Mouse (Mus musculus): ENCODE data around the gene Nfic.
"Not testable (repeated sequence)": the region's sequence is repeated elsewhere in the genome, so short reads cannot be mapped to it uniquely, and the experiment has no call there.

Nfic gene

DNA sequence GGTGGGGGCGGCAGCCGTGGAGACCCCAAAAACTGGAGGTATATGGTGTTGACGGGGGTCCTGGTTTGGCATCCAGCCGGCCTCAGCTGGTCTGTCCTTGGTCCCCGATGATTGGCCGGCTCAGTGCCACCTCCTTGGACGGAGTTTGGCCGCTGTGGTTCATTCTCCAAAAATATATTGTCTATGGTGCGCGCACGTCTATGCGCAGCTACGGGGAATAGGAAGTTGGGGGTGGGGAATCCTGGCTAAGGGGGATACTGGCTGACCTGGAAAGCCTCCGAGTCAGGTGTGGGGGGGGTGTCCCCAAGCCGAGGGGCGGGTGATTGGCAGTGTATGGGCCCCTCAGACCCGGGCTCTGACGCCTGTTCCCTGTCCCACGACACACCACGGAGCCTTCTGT is 5.0 kb upstream of the Nfic start:
- DNase-seq (ENCODE audit: low spot score in 2 of 2), result no peak

DNA sequence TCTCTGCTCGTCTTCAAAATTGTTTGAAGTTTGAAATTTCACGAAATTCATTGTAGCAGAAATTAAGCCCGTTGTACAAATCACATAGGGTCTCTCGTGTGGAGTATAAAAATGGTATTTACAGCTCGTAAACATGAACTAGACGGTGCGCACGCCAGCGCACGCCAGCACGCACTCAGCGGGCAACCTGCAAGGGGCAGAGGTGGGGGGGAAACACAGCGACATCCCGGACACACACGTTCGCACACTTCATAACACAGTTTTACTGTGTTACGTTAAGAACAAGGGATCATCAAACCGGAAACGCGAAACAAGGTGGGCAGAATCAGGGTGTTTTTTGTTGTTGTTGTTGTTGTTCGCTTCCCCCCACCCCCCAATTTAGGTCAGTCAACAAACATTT is 4.0 kb upstream of the Nfic start:
- no peak for DNase-seq (ENCODE audit: low spot score in 2 of 2)

DNA sequence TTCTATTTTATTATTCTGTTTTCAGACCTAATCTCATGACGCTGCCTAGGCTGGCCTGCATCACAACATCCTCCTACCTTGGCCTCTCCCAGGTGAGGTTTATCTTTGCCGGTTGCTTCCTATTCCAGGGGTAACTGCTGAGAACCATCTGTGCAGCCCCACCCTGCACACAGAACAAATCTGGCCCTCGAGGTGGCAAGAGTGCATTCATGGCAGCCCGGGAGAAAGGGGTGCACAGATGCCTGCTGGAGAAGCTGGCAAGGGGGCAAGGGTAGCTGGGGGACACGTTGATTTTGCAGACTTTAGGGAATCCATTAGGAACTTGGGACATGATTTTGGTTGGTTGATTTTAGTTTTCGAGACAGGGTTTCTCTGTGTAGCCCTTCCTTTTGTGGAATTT is 2.8 kb upstream of the Nfic start:
- DNase-seq (ENCODE audit: low spot score in 2 of 2), result no peak

DNA sequence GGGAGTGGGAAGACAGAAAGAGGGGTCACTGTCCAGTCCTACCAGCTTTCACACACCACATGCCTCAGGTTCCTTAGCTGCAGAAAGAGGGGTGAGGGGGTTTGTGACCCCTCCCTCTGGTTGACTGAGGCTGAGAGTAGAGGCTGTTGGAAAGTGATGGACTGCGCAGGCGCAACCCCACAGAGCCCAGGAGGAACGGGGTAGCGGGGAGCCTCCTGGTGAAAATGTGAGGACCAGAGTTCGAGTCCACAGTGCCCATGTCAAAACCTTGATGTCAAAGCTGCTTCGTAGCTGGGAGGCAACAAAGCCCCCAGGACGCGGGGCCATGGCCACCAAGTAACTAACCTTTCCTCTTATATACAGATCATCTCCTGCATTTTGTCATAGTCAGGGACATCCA is 2.2 kb upstream of the Nfic start:
- no peak for DNase-seq (ENCODE audit: low spot score in 2 of 2)

DNA sequence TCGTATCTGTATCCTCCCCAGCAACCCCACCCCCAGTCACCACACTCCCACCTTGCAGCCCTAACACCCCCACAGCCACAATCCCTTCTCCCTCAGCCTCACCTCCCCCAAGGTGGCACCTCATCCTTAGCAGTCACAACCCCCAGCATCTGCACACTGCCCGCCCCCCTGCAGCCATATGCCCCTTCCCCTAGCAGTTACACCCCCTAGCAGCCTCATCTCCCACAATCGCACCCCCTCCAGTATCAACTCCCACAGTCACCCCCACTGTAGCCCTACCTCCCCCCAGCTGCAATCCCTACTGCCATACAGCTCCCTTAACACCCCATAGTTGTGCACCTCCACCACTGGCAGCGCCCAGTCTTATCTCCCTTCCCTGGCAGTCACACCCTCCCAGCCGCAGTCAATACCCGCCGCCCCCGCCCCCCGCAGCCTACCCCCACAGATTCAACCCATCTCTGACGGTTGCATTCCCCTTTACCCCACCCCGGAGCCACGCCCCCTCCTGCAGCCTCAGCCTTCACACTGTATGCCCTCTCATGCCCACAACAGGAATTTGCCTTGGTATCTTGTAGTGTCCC is 1.6 kb upstream of the Nfic start:
- no peak for DNase-seq (ENCODE audit: low spot score in 2 of 2)

DNA sequence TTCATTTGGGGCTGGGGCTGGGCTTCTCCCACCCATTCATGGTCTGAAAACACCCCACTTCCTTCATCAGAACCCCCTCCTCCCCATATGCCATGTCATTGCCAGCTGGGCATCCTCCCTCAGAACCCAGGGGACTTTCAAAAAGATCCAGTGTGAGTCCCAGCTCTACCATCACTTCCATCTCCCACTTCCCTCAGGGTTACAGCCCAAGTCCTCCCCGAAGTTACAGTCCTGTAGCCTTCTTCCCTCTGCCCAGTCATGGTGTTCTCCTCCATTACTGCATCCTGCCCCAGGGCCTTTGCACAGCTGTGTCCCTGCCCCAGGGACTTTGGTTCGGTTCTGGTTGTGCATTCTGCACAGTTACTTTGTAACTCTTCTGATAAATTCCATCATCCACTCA is 1.3 kb downstream of the Nfic start:
- no peak for DNase-seq (ENCODE audit: low spot score in 2 of 2)

DNA sequence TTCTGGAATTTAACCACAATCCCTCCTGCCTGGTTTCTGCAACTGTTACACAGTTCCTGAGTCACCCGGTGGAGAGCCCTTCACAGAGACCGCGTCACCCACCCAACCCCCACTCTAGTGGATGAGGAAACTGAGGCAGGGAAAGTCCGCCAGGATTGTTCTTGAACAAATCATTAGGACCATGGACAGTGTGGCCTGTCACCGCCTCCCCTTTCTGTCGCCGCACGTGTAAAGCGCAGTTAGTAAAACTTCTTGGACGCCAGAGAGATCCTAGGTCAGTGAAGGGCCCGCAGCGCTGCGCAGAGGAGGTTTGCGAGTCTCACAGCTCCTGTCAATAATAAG is 2.5 kb downstream of the Nfic start:
- peak in 1 of 2 experiments; percentile 58 for DNase-seq (ENCODE audit: low spot score in 2 of 2)

DNA sequence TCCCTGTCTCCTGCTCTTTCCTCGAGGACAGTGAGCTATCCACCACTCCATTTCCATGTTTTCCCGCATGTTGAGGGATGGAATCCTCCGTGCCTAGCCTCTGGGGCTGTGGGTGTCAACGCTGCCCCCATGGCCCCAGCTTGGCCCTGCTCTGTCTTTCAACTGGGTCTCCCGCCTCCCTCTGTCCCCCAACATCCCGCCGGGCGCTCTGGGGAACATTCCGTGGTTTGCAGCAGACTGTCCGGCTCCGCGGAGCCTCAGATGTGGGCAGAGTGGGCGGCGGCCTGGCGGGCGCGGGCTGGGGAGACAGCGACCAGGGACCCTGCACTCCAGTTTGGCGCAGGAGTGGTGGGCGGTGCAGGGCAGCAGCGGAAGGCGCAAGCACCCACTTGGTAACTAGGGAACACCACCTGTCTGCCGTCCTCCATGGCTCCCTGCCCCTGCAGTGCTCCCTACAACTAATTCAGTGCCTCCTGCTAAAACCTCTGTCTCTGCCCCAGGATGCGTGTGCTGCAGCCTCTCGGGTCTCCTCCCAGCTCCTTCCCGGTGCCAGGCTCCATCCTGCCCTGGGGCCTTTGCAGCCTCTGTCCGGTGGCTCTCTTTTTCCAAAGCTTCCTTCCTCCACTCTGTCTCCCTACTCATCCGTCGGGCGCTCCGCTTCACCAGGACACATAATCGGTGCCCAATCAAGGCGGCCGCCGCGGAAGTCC is 3.0 kb downstream of the Nfic start:
- peak in 1 of 2 experiments; percentile 53 for DNase-seq (ENCODE audit: low spot score in 2 of 2)

DNA sequence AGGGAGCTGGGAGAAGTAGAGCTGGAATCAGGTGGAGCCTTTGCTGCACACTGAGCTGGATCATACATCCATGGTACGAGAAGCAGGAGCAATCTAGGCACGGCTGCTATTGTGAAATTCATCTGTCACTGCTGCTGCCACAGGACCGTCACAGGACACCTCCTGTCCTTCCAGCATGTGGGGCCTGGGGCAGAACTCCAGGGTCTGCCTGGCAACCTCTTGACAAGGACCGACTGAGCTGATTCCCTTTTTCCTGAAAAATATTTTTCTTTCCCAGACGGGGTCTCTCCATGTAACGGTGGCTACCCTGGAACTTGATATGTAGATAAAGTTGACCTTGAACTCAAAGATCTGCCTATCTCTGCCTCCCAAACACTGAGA is 4.1 kb downstream of the Nfic start:
- DNase-seq (ENCODE audit: low spot score in 2 of 2), result no peak

DNA sequence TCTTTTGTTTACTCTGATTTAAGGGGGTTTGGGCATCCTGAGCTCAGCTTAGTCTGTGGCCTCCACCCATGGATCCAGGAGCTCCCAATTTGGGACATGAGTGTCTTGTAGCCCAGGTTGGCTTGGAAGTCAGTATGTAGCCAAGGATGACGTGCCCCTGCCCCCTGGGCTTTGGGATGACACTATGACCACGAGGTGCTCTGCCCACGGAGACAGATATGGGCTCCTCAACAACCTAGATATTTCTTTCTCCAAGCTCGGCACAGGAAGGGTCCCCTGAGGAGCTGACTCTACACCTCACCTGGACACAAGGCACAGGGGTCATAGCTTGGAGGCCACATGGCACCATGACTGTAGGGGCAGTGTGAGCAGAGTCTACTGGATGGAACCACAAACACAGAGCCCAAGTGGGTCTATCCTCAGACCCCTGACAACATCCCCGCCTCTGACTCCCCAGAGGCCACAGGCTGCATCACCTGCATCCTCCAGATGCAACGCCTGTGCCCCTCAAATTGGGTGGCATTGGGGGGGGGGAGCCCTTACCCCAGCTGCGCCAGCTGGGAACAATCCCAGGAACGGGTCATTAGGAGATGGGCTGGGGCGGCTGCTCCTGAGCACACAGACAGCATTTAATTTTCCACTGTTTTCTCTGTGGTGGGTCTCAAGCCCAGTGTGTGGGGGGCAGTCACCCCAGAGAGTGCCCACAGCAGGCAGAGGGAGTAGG is 4.6 kb downstream of the Nfic start:
- no peak for DNase-seq (ENCODE audit: low spot score in 2 of 2)

DNA sequence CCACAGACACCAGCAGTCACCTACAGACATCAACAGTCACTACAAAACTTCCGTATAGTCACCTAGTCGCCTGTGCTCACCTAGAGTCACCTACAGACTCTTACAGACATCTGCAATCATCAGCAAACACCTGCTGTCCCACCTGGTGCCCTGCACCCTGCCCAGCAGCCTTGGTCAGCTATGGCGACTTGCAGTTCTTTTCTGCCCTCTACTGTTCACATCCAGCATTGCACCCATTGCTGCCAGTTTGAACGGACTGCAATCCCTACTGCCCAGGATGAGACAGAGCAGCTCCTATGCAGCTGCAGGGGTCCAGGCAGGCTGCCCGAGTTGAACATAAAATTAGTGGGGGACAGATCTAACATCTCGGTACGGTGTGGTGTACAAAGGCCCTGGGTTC is 5.3 kb downstream of the Nfic start:
- DNase-seq (ENCODE audit: low spot score in 2 of 2), result peak; percentile 64 to 86

DNA sequence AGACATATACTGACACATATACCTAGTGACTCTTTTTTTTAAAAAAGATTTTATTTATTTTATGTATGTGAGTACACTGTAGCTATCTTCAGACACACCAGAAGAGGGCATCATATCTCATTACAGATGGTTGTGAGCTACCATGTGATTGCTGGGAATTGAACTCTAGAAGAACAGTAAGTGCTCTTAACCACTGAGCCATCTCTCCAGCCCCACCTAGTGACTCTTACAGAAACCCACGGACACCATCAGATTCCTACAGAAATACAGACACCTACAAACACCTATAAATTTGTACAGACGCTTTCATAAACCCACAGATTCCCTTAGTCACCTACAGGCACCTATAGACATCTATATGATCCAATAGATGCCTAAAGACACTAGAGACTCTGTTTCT is 9.9 kb downstream of the Nfic start:
- DNase-seq (ENCODE audit: low spot score in 2 of 2), result not testable (repeated sequence)

DNA sequence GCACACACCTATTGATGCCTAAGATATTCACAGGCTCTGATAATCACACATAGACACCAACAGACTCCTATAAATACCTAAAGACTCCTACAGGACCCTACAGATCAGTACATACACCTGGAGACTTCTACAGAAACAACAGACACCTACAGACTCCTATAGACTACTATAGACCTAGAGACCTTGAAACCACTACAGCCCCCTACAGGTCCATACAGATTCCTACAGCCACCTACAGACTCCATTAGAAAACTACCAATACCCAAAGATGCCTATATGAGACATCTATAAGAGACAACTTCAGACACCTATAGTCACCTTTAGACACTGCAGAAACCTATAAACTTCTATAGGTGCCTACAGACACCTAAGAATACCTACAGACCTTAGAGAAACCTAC is 14.4 kb downstream of the Nfic start:
- no peak for DNase-seq (ENCODE audit: low spot score in 2 of 2)

DNA sequence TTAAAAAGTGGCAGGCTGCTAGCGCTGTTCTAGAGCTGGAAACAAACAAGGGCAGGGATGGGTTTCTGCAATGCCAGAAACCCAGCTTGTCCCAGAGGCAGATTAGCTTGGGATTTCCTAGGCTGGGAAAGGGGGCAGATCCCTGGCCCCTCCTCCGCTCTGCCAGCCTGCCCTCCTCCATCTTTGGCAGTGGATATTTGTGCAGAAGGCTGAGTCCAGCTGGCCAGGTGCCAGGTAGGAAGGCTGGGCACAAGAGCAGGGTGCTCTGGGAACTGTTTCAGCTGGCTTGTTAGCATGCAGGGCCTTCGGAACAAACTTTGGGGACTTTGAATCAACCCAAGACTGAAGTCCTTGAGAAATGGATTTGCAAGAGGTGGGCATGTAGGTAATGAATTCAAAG is 20.0 kb downstream of the Nfic start:
- DNase-seq (ENCODE audit: low spot score in 2 of 2), result peak; percentile 62 to 70

DNA sequence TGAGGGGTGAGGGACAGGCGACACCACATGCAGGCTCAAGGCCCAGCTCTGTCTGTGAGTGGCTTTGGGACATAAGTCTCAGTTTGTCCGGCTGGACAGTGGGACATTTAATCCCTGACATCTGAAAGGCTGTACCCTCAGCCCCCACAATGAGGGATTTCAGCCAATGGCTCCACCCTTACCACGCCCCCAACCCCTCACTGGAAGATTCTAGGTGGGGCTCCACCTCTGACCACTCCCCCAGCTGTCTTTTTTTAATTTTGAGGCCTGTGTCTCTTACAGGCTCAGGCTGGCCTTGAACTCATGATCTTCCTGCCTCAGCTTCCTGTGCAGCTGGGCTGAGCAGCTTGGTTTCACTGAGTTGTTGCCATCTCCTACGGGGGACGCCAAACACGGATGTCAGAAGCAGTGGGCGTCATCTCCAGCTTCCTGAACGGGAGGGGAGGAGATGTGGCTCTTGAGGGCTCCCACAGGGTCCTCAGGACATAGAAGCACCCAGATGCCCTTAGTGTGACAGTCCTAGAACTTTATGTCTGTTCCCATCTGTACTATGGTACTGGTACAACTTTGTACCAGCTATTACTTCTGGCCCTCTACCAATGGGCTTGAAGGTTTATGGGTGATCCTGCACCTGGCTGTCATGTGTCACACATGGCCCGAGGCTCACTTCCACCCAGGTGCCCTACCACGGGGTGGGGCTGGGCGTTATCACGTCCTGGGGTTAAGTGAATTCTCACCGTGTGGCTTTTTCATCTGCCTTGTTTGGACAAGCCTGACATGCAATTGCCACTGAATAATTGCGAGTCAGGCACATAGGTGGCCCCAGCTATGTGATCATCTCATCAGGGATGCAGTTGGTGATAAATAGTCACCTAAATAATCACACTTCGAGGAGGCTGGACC is 20.8 kb downstream of the Nfic start:
- DNase-seq (ENCODE audit: low spot score in 2 of 2), result peak; percentile 19 to 55

DNA sequence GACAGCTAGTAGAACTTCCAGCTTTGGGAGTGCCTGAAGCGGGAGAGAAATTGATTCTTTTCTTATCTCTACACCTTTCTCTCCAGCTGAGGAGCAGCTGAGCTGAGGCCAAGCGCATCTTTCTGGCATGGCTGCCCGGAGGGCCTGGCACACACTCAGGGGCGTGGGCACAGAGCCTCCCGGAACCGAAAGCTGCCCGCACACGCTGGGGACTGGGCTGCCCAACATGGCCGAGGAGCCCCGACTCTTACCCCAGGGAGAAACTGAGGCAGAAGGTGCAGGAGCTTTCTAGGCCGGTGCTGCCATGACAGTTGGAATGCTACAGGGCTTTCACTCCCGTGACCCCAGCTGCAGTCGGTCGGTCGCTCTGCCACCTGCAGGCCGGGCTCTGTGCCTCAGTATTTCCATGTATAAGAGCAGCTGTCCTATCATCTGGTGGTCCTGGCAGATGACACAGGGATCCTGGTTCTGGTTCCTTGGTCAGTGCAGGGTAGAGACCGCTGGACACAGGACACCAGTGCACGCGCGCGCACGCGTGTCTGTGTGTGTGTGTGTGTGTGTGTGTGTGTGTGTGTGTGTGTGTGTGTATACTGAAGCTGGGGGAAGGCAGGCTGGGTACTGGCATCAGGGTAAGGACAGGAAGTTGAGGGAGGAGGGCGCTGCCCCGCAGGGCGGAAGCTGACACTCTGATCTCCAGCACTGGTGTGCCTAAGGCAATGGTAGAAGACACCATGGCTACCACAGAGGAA is 21.7 kb downstream of the Nfic start:
- DNase-seq (ENCODE audit: low spot score in 2 of 2), result peak; percentile 35 to 57

DNA sequence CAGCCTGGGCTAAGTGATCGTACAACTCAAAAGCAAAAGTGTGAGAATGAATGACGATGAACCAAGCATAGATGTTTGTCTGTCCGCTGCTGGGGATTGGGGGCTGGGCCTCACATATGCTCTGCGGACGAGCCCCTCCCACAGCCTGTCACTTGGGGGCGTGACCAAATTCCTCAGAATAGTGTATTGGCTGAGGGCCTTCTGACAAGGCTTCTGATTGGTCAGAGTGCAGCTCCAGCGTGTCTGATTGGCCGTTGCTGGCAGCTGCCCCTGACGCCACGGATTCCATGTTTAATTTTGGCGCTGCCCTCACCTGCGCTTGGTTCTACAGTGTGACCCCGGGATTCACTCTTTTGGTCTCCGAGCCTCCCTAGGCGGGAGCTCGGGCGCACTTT is 22.6 kb downstream of the Nfic start:
- DNase-seq (ENCODE audit: low spot score in 2 of 2), result peak; percentile 89 to 91

DNA sequence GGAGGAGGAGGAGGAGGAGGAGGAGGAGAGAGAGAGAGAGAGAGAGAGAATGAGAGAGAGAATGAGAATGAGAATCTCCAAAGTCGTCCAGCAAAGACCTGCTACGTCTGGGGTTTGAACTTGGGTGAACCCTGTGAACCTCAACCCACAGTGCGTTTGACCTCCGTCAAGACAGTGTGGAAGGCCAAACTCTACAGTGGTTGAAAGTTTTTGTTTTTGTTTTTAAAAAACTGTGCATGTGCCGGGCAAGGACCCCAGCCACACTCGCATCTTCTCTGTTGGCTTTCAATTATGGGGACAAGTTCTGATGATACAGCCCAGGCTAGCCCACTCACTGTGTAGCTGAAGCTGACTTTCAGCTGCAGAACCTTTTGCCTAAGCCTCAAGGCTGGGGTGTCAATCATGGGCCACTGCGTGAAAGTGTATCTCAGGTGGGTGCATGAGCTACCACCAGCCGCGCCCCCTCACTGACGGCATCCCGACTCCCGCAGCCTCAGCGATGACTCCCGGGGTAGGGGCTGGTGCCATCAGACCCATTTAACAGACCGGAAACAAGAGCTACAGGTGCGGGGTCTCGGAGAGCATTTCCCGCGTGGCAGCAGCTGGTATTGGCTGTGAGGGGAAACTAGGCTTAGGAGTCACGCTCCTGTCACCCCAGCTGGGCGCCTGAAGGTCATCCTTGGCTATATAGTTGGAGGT is 23.1 kb downstream of the Nfic start:
- peak; percentile 22 to 58 for DNase-seq (ENCODE audit: low spot score in 2 of 2)

DNA sequence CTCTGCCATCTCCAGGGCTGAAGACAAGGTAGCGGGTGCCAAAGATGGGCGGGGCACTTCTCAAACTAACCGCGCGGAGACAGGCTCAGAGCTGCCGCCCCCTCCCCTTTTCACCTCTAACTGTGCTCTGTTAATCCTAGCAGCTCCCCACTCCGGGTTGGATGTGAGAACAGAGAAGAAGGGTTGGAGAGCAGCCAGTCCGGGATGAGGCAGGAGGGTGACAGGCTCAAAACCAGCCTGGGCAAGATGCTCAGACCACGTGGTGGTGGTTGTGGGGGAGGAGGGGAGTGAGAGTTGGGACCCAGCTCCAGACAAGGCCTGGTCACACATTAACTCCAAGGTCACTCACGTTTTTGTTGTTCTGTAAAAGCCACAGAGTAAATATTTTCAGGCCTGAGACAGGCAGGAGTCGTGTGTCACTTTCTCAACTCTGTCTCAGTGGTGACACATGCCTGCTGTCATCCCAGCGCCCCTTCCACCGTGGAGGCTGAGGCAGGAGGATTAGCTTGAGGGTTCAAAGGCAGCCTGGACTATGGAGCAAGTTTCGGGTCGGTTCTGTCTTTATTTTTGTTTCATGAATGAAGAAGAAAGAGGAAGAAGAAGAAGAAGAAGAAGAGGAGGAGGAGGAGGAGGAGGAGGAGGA is 23.8 kb downstream of the Nfic start:
- DNase-seq (ENCODE audit: low spot score in 2 of 2), result peak; percentile 20 to 58

DNA sequence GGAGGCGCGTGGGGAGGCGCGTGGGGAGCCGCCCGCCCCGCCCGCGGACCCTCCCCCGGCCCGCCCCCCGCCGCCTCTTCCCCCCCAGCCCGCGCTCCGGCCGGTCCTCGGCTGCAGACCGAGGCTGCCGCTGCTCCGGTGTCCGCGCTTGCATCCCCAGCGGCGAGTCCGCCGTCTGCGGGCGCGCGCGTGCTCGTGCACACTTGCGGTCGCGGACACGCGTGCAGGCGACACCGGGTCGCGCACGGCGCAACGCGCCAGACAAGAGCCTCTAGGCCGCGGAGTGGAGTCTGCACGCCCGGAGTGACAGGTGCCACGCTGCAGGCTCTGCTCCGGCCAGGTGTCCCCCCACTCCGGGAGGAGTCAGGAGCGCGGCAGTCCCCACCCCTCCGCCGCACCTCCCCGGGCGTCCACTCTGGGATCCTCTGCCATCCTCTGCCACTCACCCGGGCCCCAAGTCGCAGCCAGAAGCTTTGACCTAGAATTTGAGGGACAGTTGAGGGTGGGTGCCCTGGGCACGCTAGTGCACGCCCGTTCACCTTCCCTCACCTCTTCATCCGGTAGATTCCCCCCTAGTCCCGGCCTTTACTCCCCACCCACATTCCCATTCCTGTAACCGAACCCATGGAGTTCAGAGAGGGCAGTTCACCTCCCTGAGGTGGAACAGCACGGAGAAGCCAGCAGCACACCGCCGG is 24.5 kb downstream of the Nfic start:
- peak; percentile 61 for DNase-seq (ENCODE audit: low spot score in 2 of 2)
